Mouse (Mus musculus): ENCODE data around the gene Adipor2.

DNA sequence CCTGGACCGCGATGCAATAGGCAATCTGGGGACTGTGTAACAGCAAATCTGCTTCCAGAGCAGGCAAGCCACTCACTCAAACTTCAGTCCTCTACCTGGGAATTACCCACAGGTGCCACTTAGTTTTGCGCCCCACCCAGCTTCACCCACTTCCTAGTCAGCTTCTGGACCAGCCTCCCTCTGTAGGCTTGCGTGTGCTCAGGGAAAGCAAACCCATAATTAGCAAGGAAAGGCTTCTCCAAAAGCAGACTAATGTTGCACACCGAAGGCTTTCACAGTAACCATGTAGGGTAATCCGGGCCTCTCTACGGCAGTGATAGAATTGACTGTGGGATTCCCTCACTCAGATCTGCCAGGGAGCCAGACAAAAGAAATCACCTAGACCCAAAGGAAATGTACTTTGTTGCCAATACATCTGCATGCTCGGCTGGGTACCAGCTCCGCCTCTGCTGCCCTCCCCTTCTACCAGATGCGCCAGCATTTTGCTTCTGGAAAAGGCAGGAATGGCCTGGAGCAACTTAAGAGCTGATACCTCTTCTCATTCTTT lies 109.6 kb downstream of the Adipor2 start:
- no peak for TF ChIP-seq CTCF (IDR thresholded peaks at IDR 0.05; ENCODE audit: low read depth)
- TF ChIP-seq EP300 (IDR thresholded peaks at IDR 0.05; ENCODE audit: low read depth) = no peak
